Mouse (Mus musculus): Measurements from ENCODE around the gene Cdh15.

Cdh15 gene

DNA sequence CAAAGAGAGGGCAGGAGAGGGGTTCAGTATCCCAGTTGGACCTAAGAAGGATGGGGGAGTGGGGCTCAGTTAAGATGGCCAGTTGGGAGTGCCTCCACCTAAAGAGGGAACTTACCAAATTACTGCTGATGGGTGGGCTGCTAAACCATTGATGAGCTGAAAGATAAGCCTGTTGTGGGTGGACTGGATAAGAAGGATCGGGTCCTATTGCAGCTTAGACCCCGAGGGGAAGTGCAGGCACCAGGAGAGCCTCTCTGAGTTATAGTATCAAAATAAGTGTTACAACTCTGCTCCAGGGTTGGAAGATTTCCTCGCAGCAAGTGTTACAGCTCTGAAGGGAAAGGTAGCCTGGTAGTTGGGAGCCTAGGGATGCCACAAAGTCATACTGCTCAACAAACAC lies 3.6 kb upstream of the Cdh15 start:
- DNase-seq = no peak

GRCm38 (mm10) chr8:122845662-122846061 lies 2.1 kb upstream of the Cdh15 start:
- DNase-seq = no peak

DNA sequence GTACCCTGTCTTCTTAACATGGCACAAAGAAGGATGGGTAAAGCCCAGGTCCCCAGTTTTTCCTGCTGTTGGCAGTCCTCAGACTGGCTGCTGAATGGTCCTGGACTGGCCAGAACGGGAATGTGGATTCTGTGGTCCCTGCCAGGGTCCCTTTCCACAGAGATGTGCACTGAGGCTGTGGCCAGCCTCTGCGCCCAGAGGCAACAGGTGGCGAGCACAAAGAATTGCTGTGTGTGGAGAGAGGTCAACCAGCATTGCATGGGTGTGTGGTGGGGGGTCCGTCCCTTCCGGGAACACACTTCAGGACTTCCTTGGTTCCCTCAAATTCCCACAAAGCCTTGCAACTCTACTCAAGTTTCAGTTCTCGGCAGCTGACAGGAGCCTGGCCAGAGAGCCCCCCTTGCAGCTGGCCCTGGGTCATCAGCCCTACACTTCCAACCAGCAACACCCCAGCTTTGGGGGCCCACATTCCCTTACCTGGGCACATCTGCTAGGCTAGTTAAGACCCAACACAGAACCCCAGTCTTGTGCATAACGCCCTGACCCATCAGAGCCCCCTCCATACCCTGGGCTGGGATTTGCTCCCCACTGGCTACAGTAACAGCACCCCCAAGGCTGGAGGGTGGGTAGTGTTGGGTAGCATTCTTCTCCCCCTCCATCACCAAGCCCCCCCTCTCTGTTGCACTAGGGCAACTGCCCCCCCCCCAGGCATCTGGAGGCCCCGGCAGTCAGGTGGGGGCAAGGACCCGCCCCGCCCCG lies 1.6 kb downstream of the Cdh15 start:
- no peak for DNase-seq

DNA sequence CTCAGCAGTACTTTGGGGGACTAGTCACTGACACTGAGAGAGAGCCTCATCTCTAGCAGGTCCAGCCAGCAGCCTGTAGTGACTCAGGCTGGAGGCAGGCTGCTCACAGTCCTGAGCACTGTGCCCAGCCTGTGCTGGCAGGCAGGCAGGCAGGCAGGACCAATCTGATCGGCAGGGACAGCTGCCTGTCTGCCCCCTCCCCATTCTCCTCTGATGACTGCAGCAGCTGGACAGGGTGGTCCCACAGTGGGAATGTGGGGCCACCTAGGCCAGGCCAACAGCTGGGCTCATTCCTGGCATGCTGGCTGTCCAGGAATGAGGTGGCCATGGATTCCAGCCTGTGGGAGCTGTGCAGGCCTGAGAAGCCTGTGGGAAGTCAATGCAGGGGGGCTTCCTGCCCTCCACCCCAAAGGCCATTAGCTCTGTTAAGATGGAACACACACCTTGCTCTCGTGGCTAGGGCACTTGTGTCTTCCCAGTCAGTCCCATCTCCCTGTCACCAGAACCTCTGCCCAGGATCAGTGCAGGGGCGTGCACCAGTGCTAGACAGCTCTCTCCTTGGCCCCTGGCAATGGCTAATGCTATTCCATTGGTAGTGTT lies 3.0 kb downstream of the Cdh15 start:
- no peak for DNase-seq

DNA sequence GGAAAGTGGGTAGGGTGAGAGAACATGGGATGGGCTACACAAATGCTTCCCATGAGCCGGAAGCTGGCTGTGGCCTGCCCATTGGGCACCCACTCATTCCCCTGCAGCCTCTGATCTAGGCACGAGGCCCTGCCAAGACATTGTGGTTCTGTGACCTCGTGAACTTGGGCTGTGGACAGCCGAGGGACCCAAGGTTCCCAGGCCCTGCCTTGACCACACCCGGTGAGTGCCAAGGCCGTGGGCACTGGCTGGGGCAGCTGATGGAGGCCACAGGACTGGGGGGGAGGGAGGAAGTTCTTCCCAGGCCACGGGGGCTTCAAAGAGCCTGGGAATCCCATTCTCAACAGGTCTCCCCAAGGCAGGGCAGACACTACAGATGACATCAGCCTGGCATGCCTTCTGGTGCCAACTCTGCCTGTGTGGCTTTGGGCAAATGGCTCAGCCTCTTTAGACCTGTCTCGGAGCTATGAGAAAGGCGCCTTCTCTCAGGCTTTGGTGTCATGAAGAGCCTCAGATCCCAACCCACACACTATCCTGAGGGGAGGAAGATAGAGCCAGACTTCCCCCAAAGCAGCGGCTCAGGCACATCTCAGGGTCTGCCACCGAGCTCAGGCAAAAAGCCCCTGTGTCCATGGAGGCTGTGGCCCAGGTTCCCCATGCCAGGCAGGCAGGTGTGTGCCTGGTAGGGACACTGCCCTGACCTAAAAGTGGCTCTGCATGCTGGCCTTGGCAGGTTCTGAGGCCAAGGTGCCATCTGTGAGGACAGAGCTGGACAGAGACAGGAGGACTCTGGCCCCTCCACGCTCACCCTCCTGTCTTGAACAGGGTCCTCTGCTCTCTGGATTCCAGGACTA lies 4.2 kb downstream of the Cdh15 start:
- no peak for DNase-seq

DNA sequence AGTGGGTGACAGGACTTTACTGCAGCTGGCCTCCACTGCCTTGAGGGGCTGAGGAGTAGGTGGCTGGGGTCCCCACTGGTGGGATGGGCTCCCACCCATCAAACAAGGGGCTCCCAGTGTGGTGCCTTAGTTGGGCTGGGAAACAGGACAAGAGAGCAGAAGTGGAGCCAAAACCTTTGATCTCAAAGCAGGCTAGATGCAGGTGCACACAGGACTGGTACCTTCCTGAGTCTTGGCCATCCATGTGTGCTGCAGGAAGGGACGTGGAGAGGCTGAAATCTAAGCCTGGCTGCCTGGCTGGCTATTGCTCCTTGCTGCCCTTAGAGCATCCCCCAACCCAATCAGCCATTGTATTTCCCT lies 4.8 kb downstream of the Cdh15 start:
- no peak for DNase-seq

GRCm38 (mm10) chr8:122853340-122853771 lies 5.6 kb downstream of the Cdh15 start:
- DNase-seq = no peak

- DNase-seq = no peak
Measured at GRCm38 (mm10) chr8:122854388-122854787, 6.6 kb downstream of the Cdh15 start.

GRCm38 (mm10) chr8:122855123-122855522 lies 7.4 kb downstream of the Cdh15 start:
- no peak for DNase-seq

DNA sequence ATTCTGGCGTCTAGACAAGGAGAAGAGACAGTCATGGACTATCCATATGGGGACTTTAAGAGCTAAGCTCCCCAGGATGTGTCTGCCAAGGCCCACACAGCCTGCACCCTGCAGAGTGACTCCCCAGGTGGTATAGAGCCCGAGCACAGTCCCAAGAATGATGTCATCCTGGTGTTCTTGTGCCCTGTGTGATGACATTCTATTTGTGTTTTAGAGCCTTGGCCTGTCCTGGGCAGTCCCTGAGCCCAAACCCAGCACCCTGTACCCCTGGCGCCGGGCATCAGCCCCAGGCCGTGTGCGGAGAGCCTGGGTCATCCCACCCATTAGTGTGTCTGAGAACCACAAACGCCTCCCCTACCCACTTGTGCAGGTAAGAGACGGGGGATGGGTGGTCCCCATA lies 8.5 kb downstream of the Cdh15 start:
- DNase-seq = no peak

- no peak for DNase-seq
Measured at GRCm38 (mm10) chr8:122859843-122860242, 12.1 kb downstream of the Cdh15 start.

DNA sequence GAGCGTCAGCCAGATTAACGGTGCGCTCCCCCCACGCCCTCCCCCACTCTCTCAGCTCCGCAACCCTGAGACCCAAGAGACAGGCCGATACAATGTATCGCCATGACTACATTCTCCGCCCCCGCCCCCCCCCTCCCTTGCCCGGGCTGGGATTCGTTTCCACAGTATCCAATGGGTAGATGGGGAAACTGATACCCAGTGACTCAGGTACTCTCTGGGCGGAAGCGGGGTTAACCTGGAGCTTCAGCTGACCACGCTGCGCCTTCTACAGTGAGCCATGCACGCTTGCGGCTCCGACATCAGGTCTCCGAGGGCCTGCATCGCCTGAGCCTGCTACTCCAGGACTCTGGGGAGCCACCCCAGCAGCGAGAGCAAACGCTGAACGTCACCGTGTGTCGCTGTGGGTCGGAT lies 17.0 kb downstream of the Cdh15 start:
- DNase-seq = no peak

GRCm38 (mm10) chr8:122865441-122865840 lies 17.7 kb downstream of the Cdh15 start:
- peak; percentile 64 for DNase-seq

GRCm38 (mm10) chr8:122866231-122866630 lies 18.5 kb downstream of the Cdh15 start:
- DNase-seq = no peak

DNA sequence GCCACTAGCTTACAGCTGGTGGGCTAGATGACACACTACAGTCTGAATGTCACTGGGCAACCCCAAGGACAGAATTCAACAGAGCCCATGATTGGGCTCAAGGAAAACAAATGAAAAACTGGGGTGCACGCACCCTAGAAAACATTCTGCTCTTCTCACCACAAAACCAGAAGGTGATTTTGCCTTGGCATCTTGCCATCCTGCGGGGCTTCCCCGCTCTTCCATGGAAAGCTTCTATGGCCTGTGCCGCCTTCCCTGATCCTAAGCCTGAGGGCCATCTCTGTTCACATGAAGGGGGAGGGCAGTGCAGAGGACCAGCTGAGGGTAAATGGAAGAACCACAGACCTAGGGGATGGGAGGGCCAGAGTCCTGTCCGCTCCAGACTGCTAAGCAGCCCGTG lies 20.2 kb downstream of the Cdh15 start:
- no peak for DNase-seq

- peak; percentile 89 for DNase-seq
Measured at GRCm38 (mm10) chr8:122870377-122870863, 22.7 kb downstream of the Cdh15 start.

GRCm38 (mm10) chr8:122871663-122872062 lies 23.9 kb downstream of the Cdh15 start:
- DNase-seq = no peak

DNA sequence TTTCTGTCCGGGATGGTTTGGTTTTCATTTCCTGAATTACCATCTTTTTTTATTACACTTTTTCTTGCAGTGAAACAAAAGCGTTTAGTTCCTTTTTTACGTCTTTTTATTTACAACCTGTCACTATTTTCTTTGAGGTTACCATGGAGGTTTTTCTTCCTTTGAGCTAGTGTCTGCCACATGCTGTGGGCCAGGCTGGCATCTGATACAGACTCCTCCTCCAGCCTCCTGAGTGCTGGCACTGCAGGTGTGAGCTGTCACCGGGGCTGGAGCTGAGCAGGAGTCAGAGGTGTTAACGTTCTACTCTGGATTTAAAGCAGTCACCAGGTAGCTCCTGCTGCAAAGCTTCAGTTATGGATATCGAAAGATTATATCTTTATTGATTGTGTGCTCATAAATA lies 25.4 kb downstream of the Cdh15 start:
- DNase-seq = peak; percentile 50

DNA sequence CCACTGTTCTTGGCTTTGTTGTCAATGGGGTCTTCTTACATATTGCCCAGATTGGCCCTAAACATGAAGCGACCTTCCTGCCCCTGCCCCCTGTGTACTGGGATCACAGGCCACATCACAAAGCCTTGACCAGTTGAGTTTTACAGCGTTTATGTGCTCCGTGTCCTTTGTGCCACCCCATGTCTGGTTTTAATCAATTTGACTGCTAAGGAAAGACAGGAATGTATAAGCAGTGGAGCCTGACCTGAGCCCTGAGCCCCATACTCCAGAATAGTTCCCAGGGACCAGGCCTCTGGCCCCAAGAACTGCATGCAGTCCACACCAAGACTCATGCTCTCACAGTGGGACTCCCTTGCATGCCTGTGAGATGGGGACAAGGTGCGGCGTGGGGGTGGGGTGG lies 27.4 kb downstream of the Cdh15 start:
- no peak for DNase-seq

DNA sequence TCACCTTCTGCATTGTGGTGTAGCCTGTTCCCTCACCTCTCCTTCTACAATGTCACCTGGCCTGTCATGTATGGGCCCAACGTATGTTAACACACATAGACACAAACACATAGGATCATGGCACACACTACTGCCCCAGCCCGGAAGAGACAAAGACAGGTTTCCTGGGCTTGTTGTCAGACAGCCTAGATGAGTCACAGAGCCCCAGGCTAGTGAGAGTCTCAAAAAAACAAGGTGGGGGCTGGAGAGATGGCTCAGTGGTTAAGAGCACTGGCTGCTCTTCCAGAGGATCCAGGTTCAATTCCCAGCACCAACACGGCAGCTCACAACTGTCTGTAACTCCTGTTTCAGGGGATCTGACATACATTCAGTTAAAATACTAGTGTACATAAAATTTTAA lies 30.5 kb downstream of the Cdh15 start:
- DNase-seq = no peak

- no peak for DNase-seq
Measured at GRCm38 (mm10) chr8:122880302-122880701, 32.5 kb downstream of the Cdh15 start.

GRCm38 (mm10) chr8:122883671-122884070 lies 35.9 kb downstream of the Cdh15 start:
- DNase-seq = no peak

DNA sequence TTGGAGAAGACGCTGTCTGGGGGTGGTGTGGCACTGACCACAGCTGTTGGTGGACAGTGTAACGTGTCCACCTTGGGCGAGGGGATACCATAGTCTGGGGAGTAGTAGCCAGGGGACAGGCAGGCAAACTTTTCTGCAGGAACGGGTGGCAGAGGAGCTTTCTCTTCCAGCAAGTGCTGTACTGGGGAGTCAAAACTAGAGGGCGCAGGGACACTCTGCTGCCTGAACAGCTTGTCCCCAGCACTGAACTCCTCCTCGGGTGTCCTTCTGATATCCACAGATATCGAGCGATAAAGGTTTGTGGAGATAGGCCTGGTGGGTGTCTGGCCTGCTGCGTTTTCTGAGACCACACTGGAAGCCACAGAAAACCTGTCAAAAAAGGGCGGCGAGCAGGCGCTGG lies 43.7 kb downstream of the Cdh15 start:
- no peak for DNase-seq

DNA sequence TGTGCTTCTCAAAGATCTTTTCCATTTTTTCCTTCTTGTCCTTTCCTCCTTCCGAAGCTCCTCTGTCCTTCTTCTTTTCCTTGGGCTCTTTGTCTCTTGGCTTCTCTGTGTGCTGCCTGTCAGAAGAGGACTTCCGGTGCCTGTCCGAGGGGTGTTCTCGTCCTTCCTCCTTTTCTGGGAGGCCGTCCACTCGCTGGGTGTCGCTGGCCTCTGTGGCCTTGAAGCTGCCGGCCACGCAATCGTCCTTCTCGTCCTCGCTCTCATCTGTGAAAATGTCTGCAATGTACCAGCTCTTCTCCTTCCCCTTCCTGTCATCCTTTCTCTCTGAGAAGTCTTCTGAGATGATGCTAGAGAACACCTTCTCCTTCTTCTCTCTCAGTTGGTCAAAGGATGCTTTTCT lies 45.7 kb downstream of the Cdh15 start:
- DNase-seq = no peak

Data from thymus, postnatal 14 days (tissue).